Mouse (Mus musculus) heart, embryonic 14.5 days (tissue): ENCODE data around the gene Gm37240. TPM values are rescaled to one million over a fixed set of nuclear protein-coding genes. Genes with fewer than 3 reads are reported as not detected.

ENCODE experiments used
- ATAC-seq: fragments of 200-750 bp; cut with Nextera tagmentation; 2 replicates; pipeline ENCODE4 v1.8.0; 2017; ENCODE audit warnings: low read depth, moderate TSS enrichment; ENCODE audit not compliant: insufficient number of reproducible peaks, insufficient read depth, low FRiP score
- H3K27ac ChIP-seq, 2 experiments: fragments of 200-500 bp in 1 of 2; fragments of 300-500 bp in 1 of 2; sonication (generic) in 1 of 2; replicated peaks in 1 of 2; 2 replicates each; pipeline ENCODE4 v1.5.1; 2012 to 2014; ENCODE audit warnings: low read depth in 2 of 2, low read length in 2 of 2, control low read depth in 1 of 2, mild to moderate bottlenecking in 1 of 2, mixed read lengths in 1 of 2; ENCODE audit not compliant: control insufficient read depth in 1 of 2, insufficient read depth in 1 of 2
- H3K27me3 ChIP-seq: fragments of 300-500 bp; sonication (generic); 2 replicates; pipeline ENCODE4 v1.6.1; 2014; ENCODE audit warnings: mild to moderate bottlenecking, low read length, control low read depth; ENCODE audit not compliant: control insufficient read depth, insufficient read depth
- H3K36me3 ChIP-seq: fragments of 300-500 bp; sonication (generic); 2 replicates; pipeline ENCODE4 v1.6.1; 2014; ENCODE audit warnings: mild to moderate bottlenecking, control low read depth, low read length, mixed read lengths; ENCODE audit not compliant: control insufficient read depth, insufficient read depth
- H3K4me1 ChIP-seq, 2 experiments: fragments of 200-500 bp in 1 of 2; fragments of 300-500 bp in 1 of 2; sonication (generic) in 1 of 2; 2 replicates each; pipeline ENCODE4 v1.6.1; 2012 to 2014; ENCODE audit warnings: low read length in 2 of 2, control low read depth in 1 of 2, mixed read lengths in 1 of 2; ENCODE audit not compliant: control insufficient read depth in 2 of 2, insufficient read depth in 2 of 2
- H3K4me2 ChIP-seq: fragments of 300-500 bp; sonication (generic); 2 replicates; pipeline ENCODE4 v1.6.1; 2014; ENCODE audit warnings: mild to moderate bottlenecking, low read length
- H3K4me3 ChIP-seq, 2 experiments: fragments of 200-500 bp in 1 of 2; fragments of 300-500 bp in 1 of 2; sonication (generic) in 1 of 2; 2 replicates each; pipeline ENCODE4 v1.5.1; 2012 to 2014; ENCODE audit warnings: low read length in 2 of 2, mild to moderate bottlenecking in 2 of 2, control low read depth in 1 of 2, low read depth in 1 of 2, moderate library complexity in 1 of 2; ENCODE audit not compliant: control insufficient read depth in 1 of 2, insufficient read depth in 1 of 2
- H3K9ac ChIP-seq: fragments of 300-500 bp; sonication (generic); 2 replicates; pipeline ENCODE4 v1.6.1; 2014; ENCODE audit warnings: mild to moderate bottlenecking, low read length
- H3K9me3 ChIP-seq: fragments of 300-500 bp; sonication (generic); 2 replicates; pipeline ENCODE4 v1.6.1; 2016; ENCODE audit warnings: low read length, control low read depth; ENCODE audit not compliant: control insufficient read depth
- WGBS: fragments of 180-500 bp; shearing (Covaris S2); extraction: QIAGEN DNeasy Blood & Tissue Kit; methylation state at CpG from one replicate; pipeline ENCODE4 v1.1.7; 2014; 5-methylcytosine and 5-hydroxymethylcytosine counted together
- polyA plus RNA-seq: library from polyadenylated mRNA; unstranded; fragments of >200 nt; fragmentation: Nextera tagmentation; extraction: Ambion mirVana; gene quantifications from 2 replicates; pipeline ENCODE4 v1.2.1, GENCODE M21; 2014

Gene Gm37240
- polyA plus RNA-seq, 1 experiment from 2014 or later: 12.3 TPM

DNA sequence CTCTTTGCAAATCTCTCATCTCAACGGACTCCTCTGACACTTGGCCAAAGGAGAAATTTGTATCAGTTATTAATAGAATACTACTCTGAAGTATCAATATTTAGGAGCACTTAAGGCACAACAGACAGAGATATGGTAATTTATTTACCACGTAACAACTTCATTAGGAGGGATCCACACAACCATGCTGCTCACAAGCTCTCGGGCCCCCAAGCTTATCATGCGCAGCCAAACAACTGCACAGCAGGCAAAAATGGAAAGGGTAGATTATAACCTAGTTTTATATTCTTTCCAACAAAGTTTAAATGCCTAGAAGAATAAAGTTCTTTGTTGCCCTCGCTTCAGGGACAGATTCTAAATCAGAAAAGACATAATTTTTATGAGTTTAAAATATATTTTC lies 207.4 kb downstream of the Gm37240 start:
- Histone ChIP-seq H3K9me3 (no peaks in the 10 kb centered on the region), H3K27me3 (no peaks in the 10 kb centered on the region), H3K9ac (0 out of 2 replicates have a peak overlapping the region, but pooled peaks have one; percentile 41), H3K4me2 (no peak overlapping the region), H3K36me3 (no peaks in the 10 kb centered on the region), H3K27ac (0 out of 4 replicates have a peak overlapping the region, but pooled peaks of 1 of the 2 experiments have one; percentile 30), H3K4me3 (no peak overlapping the region), H3K4me1 (peaks cover 11 to 14% of the 10 kb centered on the region in 2 experiments)
- WGBS: 77% methylated on average over 5 of the region's 5 CpGs
- no peak for ATAC-seq

DNA sequence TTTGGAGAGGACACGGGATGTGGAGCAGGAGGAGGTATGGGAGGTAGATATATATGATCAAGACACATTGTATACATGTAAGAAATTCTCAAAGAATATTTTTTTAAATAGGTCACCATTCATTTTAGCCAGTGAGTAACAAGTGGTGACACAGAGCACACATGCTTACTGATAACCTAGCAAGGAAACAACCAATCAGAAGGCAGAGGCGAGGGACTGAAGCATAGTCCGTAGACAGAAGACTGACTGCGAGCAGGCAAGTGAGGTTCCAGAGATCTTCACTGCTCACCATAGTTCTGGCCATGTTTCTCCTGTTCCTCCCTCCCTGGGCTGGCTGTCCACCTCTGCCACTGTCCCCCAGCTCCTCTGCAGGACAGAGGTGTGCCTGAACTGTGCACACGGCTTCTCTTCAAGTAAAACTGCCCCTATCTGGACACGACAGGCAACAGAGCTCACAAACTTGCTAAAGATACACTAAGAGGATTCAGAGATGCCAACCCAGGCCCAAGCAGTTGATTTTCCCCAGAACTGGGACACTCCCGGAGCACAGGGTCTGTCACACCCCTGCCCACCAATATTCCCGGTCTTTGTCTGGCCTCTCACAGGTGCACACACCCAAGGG lies 207.9 kb downstream of the Gm37240 start:
- peak; percentile 26; the same call in 1 of the 2 replicates for ATAC-seq
- peak overlapping the region; percentile 41; the same call in 1 of the 2 replicates for H3K9ac ChIP-seq

DNA sequence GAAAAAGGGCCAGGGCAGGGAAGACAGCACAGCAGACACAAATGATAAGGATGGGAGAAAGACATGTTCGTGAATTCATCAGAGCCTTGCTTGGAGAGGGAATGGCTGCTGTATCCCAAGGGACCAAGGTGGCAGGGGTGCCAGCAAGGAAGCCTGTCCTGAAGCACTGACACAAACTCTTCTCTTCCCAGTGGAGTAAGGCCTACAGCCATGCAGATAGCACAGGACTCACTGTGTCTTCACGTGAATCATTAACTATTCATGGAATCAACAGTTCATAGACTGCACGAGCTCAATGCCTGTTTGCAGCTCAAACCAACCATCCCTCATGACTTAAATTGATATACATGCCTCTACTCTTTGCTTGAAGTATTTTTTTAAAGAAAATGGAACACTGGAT lies 209.4 kb downstream of the Gm37240 start:
- H3K4me2 ChIP-seq: no peak overlapping the region
- ATAC-seq: no peak
- WGBS: 80% methylated on average over 3 of the region's 3 CpGs
- H3K36me3 ChIP-seq: no peaks in the 10 kb centered on the region
- no peaks in the 10 kb centered on the region for H3K9me3 ChIP-seq
- peaks cover 11 to 14% of the 10 kb centered on the region in 2 experiments for H3K4me1 ChIP-seq
- H3K9ac ChIP-seq: no peak overlapping the region
- no peaks in the 10 kb centered on the region for H3K27me3 ChIP-seq
- H3K27ac ChIP-seq: no peak overlapping the region
- H3K4me3 ChIP-seq: no peak overlapping the region

More for the DNA sequence above, 207.9 kb downstream of the Gm37240 start:
- H3K36me3 ChIP-seq: no peaks in the 10 kb centered on the region
- peaks cover 11 to 14% of the 10 kb centered on the region in 2 experiments for H3K4me1 ChIP-seq
- H3K27me3 ChIP-seq: no peaks in the 10 kb centered on the region
- H3K4me3 ChIP-seq: no peak overlapping the region
- H3K4me2 ChIP-seq: no peak overlapping the region
- peak overlapping the region in 1 of 2 experiments; percentile 30; a peak in 1 of 4 replicates for H3K27ac ChIP-seq
- no peaks in the 10 kb centered on the region for H3K9me3 ChIP-seq
- 51% methylated on average over 8 of the region's 8 CpGs for WGBS

DNA sequence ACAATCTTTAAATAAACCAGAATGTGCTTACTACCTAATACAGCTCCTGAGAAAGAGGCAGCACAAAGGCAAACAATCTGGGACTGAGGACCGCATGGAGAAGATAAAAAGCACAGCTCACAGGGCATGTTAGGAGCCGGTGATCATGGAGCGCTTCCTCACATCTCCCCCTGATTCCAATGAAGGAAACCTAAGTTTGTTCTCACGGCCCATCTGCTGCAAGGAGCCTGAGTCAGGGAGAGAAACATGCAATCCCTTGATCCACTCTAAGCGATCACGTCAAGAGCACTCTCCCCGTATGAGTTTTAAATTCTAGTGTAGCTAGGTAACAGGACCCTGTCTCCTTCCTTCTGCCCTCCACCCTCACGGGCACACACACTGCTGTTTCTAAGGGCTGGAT lies 210.2 kb downstream of the Gm37240 start:
- Histone ChIP-seq H3K4me2 (no peak overlapping the region), H3K9ac (no peak overlapping the region), H3K27ac (no peak overlapping the region), H3K4me1 (peaks cover 14 to 15% of the 10 kb centered on the region in 2 experiments), H3K4me3 (no peak overlapping the region), H3K27me3 (no peaks in the 10 kb centered on the region), H3K36me3 (no peaks in the 10 kb centered on the region), H3K9me3 (no peaks in the 10 kb centered on the region)
- ATAC-seq: no peak
- 73% methylated on average over 8 of the region's 8 CpGs for WGBS

DNA sequence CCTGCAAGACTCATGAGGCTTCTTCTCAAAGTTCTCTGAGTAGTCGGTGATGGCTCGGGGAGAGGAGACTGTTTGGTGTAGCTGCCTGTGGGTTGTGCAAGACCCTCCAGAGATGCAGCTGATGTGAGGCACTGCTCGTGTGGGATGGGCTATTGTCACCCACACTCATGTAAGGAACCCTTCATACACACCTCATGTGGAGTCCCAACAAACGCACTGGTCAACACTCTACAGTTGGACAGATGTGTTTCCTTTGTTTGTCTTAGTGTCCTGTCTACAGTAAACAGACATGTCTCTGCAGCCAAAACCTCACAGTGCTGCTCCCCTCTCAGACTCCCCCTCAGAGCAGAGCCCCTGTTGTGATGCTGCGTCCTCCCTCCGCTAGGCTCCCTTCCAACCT lies 217.5 kb downstream of the Gm37240 start:
- H3K36me3 ChIP-seq: no peaks in the 10 kb centered on the region
- H3K9me3 ChIP-seq: no peaks in the 10 kb centered on the region
- peaks cover 18 to 20% of the 10 kb centered on the region in 2 experiments for H3K4me1 ChIP-seq
- no peak overlapping the region for H3K27ac ChIP-seq
- no peak overlapping the region for H3K9ac ChIP-seq
- WGBS: 89% methylated on average over 6 of the region's 6 CpGs
- H3K27me3 ChIP-seq: no peaks in the 10 kb centered on the region
- no peak overlapping the region for H3K4me3 ChIP-seq
- H3K4me2 ChIP-seq: no peak overlapping the region
- ATAC-seq: no peak

DNA sequence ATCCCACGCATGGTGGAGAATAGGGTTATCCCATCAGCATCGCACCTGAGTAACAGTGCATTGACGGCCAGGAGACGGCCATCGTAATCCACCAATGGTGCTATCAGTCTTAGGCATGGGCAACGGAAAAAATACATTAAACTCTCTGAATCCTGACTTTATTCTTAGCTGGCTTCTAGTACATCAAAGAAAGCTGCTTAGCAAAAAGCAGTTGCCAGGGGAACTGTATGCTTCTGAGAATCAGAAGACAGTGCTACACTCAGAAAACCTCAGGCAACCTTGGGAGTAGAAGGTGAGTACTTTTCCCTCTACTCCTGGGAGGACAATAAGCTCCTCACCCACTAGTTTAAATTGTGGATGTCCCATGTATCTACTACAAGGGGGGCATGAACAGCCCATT lies 219.6 kb downstream of the Gm37240 start:
- no peaks in the 10 kb centered on the region for H3K36me3 ChIP-seq
- no peaks in the 10 kb centered on the region for H3K9me3 ChIP-seq
- 0 out of 4 replicates have a peak overlapping the region, but pooled peaks of 1 of the 2 experiments have one; percentile 57 for H3K27ac ChIP-seq

DNA sequence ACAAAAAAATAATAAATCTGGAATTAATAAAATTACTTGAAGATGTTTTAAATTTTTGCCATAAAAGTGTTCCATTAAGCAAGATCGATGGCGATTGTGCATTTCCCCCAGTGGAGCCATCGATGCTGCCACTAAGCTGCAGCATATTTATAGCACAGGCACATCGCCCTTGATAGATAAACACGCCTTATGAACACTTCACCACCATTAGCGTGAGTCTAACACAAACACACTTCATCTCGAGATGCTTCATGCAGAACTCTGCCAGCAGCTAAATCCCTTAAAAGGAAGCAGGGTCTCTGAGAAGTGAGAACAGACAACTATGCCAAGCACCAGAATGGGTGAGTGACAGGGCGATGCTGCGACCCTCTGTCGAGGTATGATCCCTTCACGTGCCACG lies 220.6 kb downstream of the Gm37240 start:
- Histone ChIP-seq H3K9me3 (no peaks in the 10 kb centered on the region), H3K27ac (peak overlapping the region; percentile 47 to 57), H3K4me1 (peaks cover 23 to 29% of the 10 kb centered on the region in 2 experiments), H3K36me3 (no peaks in the 10 kb centered on the region), H3K4me3 (no peak overlapping the region), H3K9ac (no peak overlapping the region), H3K27me3 (no peaks in the 10 kb centered on the region), H3K4me2 (peak overlapping the region; percentile 40)
- no peak for ATAC-seq
- 28% methylated on average over 12 of the region's 12 CpGs for WGBS

More for the DNA sequence above, 219.6 kb downstream of the Gm37240 start:
- WGBS: 91% methylated on average over 6 of the region's 6 CpGs
- H3K9ac ChIP-seq: no peak overlapping the region
- H3K4me3 ChIP-seq: no peak overlapping the region
- ATAC-seq: no peak
- peaks cover 23 to 24% of the 10 kb centered on the region in 2 experiments for H3K4me1 ChIP-seq
- no peaks in the 10 kb centered on the region for H3K27me3 ChIP-seq
- H3K4me2 ChIP-seq: no peak overlapping the region
